Mouse (Mus musculus): Measurements from ENCODE around the gene Sf1. TPM values are rescaled to one million over a fixed set of nuclear protein-coding genes. Genes with fewer than 3 reads are reported as not detected.
A peak's percentile ranks its signal among the peaks of the same experiment; 100 is the strongest.

Gene Sf1
- total and polyA plus RNA-seq, 2 experiments from 2014 or later: 102 to 113 TPM

GRCm38 (mm10) chr19:6401951-6402350, 38.5 kb downstream of the Sf1 start:
- ATAC-seq (no peak), DNase-seq (no peak)
- no peak overlapping the region for H3K27ac ChIP-seq (ENCODE audit: low read depth, low read length)
- H3K4me3 ChIP-seq (ENCODE audit: low read depth, low read length): peak overlapping the region; percentile 51
- H3K4me2 ChIP-seq (ENCODE audit: low read depth): peak overlapping the region; percentile 98
- H3K9ac ChIP-seq: peak overlapping the region; percentile 73; the same call in 1 of the 2 replicates
- no peak for TF ChIP-seq CTCF (IDR thresholded peaks at IDR 0.05; ENCODE audit: low read depth)
- no peaks in the 10 kb centered on the region for H3K36me3 ChIP-seq (ENCODE audit: insufficient read depth)
- 21% methylated on average over 9 of the region's 9 CpGs for WGBS
- no peaks in the 10 kb centered on the region for H3K27me3 ChIP-seq (ENCODE audit: insufficient read depth, low read length)
- H3K9me3 ChIP-seq (ENCODE audit: low read length): no peaks in the 10 kb centered on the region
- H3K4me1 ChIP-seq (ENCODE audit: insufficient read depth): peaks cover 9% of the 10 kb centered on the region; the same call in 1 of the 2 replicates

GRCm38 (mm10) chr19:6403869-6404268, 40.4 kb downstream of the Sf1 start:
- H3K4me1 ChIP-seq (ENCODE audit: insufficient read depth): 0 out of 2 replicates have a peak, but pooled peaks cover 9% of the 10 kb centered on the region
- no peak for ATAC-seq
- no peak overlapping the region for H3K4me2 ChIP-seq (ENCODE audit: low read depth)
- no peaks in the 10 kb centered on the region for H3K27me3 ChIP-seq (ENCODE audit: insufficient read depth, low read length)
- no peak overlapping the region for H3K27ac ChIP-seq (ENCODE audit: low read depth, low read length)
- H3K4me3 ChIP-seq (ENCODE audit: low read depth, low read length): no peak overlapping the region
- H3K36me3 ChIP-seq (ENCODE audit: insufficient read depth): no peaks in the 10 kb centered on the region; the same call in 1 of the 2 replicates
- no peak for TF ChIP-seq CTCF (IDR thresholded peaks at IDR 0.05; ENCODE audit: low read depth)
- WGBS: 85% methylated on average over 10 of the region's 10 CpGs
- DNase-seq: no peak
- no peak overlapping the region for H3K9ac ChIP-seq
- no peaks in the 10 kb centered on the region for H3K9me3 ChIP-seq (ENCODE audit: low read length)

- no peak for ATAC-seq
- no peak for TF ChIP-seq CTCF (IDR thresholded peaks at IDR 0.05; ENCODE audit: low read depth)
- no peak overlapping the region for H3K9ac ChIP-seq
- H3K36me3 ChIP-seq (ENCODE audit: insufficient read depth): no peaks in the 10 kb centered on the region; the same call in 1 of the 2 replicates
- no peak overlapping the region for H3K4me3 ChIP-seq (ENCODE audit: low read depth, low read length)
- WGBS: 70% methylated on average over 10 of the region's 10 CpGs
- H3K27ac ChIP-seq (ENCODE audit: low read depth, low read length): no peak overlapping the region
- no peaks in the 10 kb centered on the region for H3K27me3 ChIP-seq (ENCODE audit: insufficient read depth, low read length)
- H3K4me2 ChIP-seq (ENCODE audit: low read depth): no peak overlapping the region
- no peak for DNase-seq
- 0 out of 2 replicates have a peak, but pooled peaks cover 9% of the 10 kb centered on the region for H3K4me1 ChIP-seq (ENCODE audit: insufficient read depth)
- H3K9me3 ChIP-seq (ENCODE audit: low read length): no peaks in the 10 kb centered on the region
These were observed 41.9 kb downstream of the Sf1 start for GRCm38 (mm10) chr19:6405433-6405832.

- DNase-seq (no peak), ATAC-seq (no peak)
- no peak overlapping the region for H3K4me2 ChIP-seq (ENCODE audit: low read depth)
- H3K4me3 ChIP-seq (ENCODE audit: low read depth, low read length): no peak overlapping the region
- H3K36me3 ChIP-seq (ENCODE audit: insufficient read depth): no peaks in the 10 kb centered on the region; the same call in 1 of the 2 replicates
- TF ChIP-seq CTCF (IDR thresholded peaks at IDR 0.05; ENCODE audit: low read depth): no peak
- 82% methylated on average over 8 of the region's 8 CpGs for WGBS
- no peak overlapping the region for H3K27ac ChIP-seq (ENCODE audit: low read depth, low read length)
- no peak overlapping the region for H3K9ac ChIP-seq
- H3K4me1 ChIP-seq (ENCODE audit: insufficient read depth): no peaks in the 10 kb centered on the region
- H3K27me3 ChIP-seq (ENCODE audit: insufficient read depth, low read length): no peaks in the 10 kb centered on the region
- no peaks in the 10 kb centered on the region for H3K9me3 ChIP-seq (ENCODE audit: low read length)
These were observed 43.6 kb downstream of the Sf1 start for GRCm38 (mm10) chr19:6407109-6407508.

GRCm38 (mm10) chr19:6407816-6408510, 44.5 kb downstream of the Sf1 start:
- TF ChIP-seq CTCF (IDR thresholded peaks at IDR 0.05; ENCODE audit: low read depth): no peak
- Histone ChIP-seq H3K9me3 (ENCODE audit: low read length) (no peaks in the 10 kb centered on the region), H3K27ac (ENCODE audit: low read depth, low read length) (no peak overlapping the region), H3K4me1 (ENCODE audit: insufficient read depth) (no peaks in the 10 kb centered on the region), H3K36me3 (ENCODE audit: insufficient read depth) (no peaks in the 10 kb centered on the region; the same call in 1 of the 2 replicates), H3K27me3 (ENCODE audit: insufficient read depth, low read length) (no peaks in the 10 kb centered on the region), H3K4me3 (ENCODE audit: low read depth, low read length) (no peak overlapping the region), H3K4me2 (ENCODE audit: low read depth) (no peak overlapping the region), H3K9ac (no peak overlapping the region)
- DNase-seq (no peak), ATAC-seq (no peak)
- WGBS: 52% methylated on average over 16 of the region's 16 CpGs

- H3K4me1 ChIP-seq (ENCODE audit: insufficient read depth): no peaks in the 10 kb centered on the region
- WGBS: 78% methylated on average over 8 of the region's 8 CpGs
- H3K27ac ChIP-seq (ENCODE audit: low read depth, low read length): no peak overlapping the region
- no peak overlapping the region for H3K4me3 ChIP-seq (ENCODE audit: low read depth, low read length)
- no peak overlapping the region for H3K4me2 ChIP-seq (ENCODE audit: low read depth)
- no peak for DNase-seq
- no peak for ATAC-seq
- TF ChIP-seq CTCF (IDR thresholded peaks at IDR 0.05; ENCODE audit: low read depth): no peak
- H3K36me3 ChIP-seq (ENCODE audit: insufficient read depth): no peaks in the 10 kb centered on the region; the same call in 1 of the 2 replicates
- H3K9me3 ChIP-seq (ENCODE audit: low read length): no peaks in the 10 kb centered on the region
- H3K9ac ChIP-seq: no peak overlapping the region
- H3K27me3 ChIP-seq (ENCODE audit: insufficient read depth, low read length): no peaks in the 10 kb centered on the region
These were observed 45.3 kb downstream of the Sf1 start for GRCm38 (mm10) chr19:6408749-6409148.

GRCm38 (mm10) chr19:6409176-6409575, 45.7 kb downstream of the Sf1 start:
- WGBS: 74% methylated on average over 5 of the region's 5 CpGs
- DNase-seq (no peak), ATAC-seq (no peak)
- no peak for TF ChIP-seq CTCF (IDR thresholded peaks at IDR 0.05; ENCODE audit: low read depth)
- no peak overlapping the region for H3K9ac ChIP-seq
- no peak overlapping the region for H3K27ac ChIP-seq (ENCODE audit: low read depth, low read length)
- no peaks in the 10 kb centered on the region; the same call in 1 of the 2 replicates for H3K36me3 ChIP-seq (ENCODE audit: insufficient read depth)
- H3K4me3 ChIP-seq (ENCODE audit: low read depth, low read length): no peak overlapping the region
- no peaks in the 10 kb centered on the region for H3K4me1 ChIP-seq (ENCODE audit: insufficient read depth)
- no peaks in the 10 kb centered on the region for H3K9me3 ChIP-seq (ENCODE audit: low read length)
- no peaks in the 10 kb centered on the region for H3K27me3 ChIP-seq (ENCODE audit: insufficient read depth, low read length)
- H3K4me2 ChIP-seq (ENCODE audit: low read depth): no peak overlapping the region
